Mouse (Mus musculus) liver, embryonic 14.5 days (tissue): Measurements from ENCODE around the gene Ier3. TPM values are rescaled to one million over a fixed set of nuclear protein-coding genes. Genes with fewer than 3 reads are reported as not detected.

Experiments
- ATAC-seq: fragments of 200-750 bp; cut with Nextera tagmentation; 2 replicates; pipeline ENCODE4 v1.8.0; 2017; ENCODE audit warnings: moderate number of reproducible peaks, mild to moderate bottlenecking, moderate library complexity; ENCODE audit not compliant: insufficient read depth
- DNase-seq, 3 experiments: peaks; one replicate each; pipeline ENCODE4 v3.0.0-alpha.2; 2012 to 2013; ENCODE audit warnings: low read depth in 3 of 3, low spot score in 3 of 3
- H3K27ac ChIP-seq: fragments of 300-500 bp; sonication (generic); 2 replicates; pipeline ENCODE4 v1.5.1; 2014; ENCODE audit warnings: moderate library complexity, mild to moderate bottlenecking, control low read depth, inconsistent platforms
- H3K27me3 ChIP-seq: fragments of 300-500 bp; sonication (generic); 2 replicates; pipeline ENCODE4 v1.6.1; 2014; ENCODE audit warnings: mild to moderate bottlenecking, low read length, moderate library complexity; ENCODE audit not compliant: control insufficient read depth, insufficient read depth
- H3K36me3 ChIP-seq: fragments of 300-500 bp; sonication (generic); replicated peaks from 2 replicates; pipeline ENCODE4 v1.6.1; 2014; ENCODE audit warnings: low read depth; ENCODE audit not compliant: control insufficient read depth, insufficient read depth
- H3K4me1 ChIP-seq, 2 experiments: fragments of 200-500 bp in 1 of 2; fragments of 300-500 bp in 1 of 2; sonication (generic) in 1 of 2; replicated peaks; 2 replicates each; pipeline ENCODE4 v1.6.1; 2012 to 2014; ENCODE audit warnings: antibody characterized with exemption in 1 of 2, inconsistent platforms in 1 of 2, low read length in 1 of 2; ENCODE audit not compliant: control insufficient read depth in 2 of 2, insufficient read depth in 2 of 2
- H3K4me2 ChIP-seq: fragments of 300-500 bp; sonication (generic); 2 replicates; pipeline ENCODE4 v1.6.1; 2014; ENCODE audit warnings: low read depth, mild to moderate bottlenecking, control low read depth, moderate library complexity
- H3K4me3 ChIP-seq, 2 experiments: fragments of 200-500 bp in 1 of 2; fragments of 300-500 bp in 1 of 2; sonication (generic) in 1 of 2; 2 replicates each; pipeline ENCODE4 v1.5.1; 2012 to 2014; ENCODE audit warnings: low read depth in 2 of 2, low read length in 2 of 2, mild to moderate bottlenecking in 2 of 2, control low read depth in 1 of 2, inconsistent platforms in 1 of 2, moderate library complexity in 1 of 2; ENCODE audit not compliant: insufficient read depth in 1 of 2
- H3K9ac ChIP-seq: fragments of 300-500 bp; sonication (generic); replicated peaks from 2 replicates; pipeline ENCODE4 v1.6.1; 2014; ENCODE audit warnings: mild to moderate bottlenecking, control low read depth, moderate library complexity
- H3K9me3 ChIP-seq: fragments of 300-500 bp; sonication (generic); 2 replicates; pipeline ENCODE4 v1.6.1; 2016; ENCODE audit warnings: low read length, mixed read lengths; ENCODE audit not compliant: control insufficient read depth
- CTCF ChIP-seq: IDR thresholded peaks from 2 replicates; pipeline ENCODE4 v1.5.1; 2016; ENCODE audit warnings: antibody characterized with exemption, low read depth, control low read depth
- EP300 ChIP-seq: IDR thresholded peaks from 2 replicates; pipeline ENCODE4 v1.6.1; 2016; ENCODE audit warnings: antibody characterized with exemption, low read depth
- WGBS: fragments of 180-500 bp; shearing (Covaris S2); extraction: QIAGEN DNeasy Blood & Tissue Kit; methylation state at CpG from one replicate; pipeline ENCODE4 v1.1.7; 2014; ENCODE audit not compliant: insufficient replicate concordance; 5-methylcytosine and 5-hydroxymethylcytosine counted together
- polyA plus RNA-seq, 2 experiments: library from polyadenylated mRNA; depleted of rRNA in 1 of 2; stranded (reverse) in 1 of 2; unstranded in 1 of 2; fragments of >200 nt; fragmentation: Nextera tagmentation in 1 of 2; extraction: Ambion mirVana in 1 of 2; gene quantifications; 2 replicates each; pipeline versions ENCODE4 v1.2.1 to v1.2.3; 2012 to 2014

Gene Ier3
- polyA plus RNA-seq, 2 experiments = 11.0 to 11.6 TPM

DNA sequence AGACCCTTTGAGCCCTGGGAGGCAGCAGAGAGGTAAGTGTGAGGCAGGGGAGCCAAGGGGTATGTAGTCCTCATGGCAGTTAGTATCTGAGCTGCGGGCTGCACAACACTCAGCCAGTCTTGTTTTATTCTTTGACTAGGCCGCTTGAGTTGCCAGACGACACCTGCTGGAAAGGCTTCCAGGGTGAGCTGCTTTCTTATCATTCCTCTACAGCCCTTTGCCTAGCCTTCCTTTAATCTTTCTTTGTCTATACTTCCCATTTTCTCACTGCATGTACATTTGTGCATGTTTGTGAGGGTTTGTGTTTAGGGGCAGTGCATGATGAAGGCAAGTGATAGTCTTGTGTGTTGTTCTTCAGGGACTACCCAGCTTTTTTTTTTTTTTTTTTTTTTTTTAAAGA lies 29.5 kb downstream of the Ier3 start:
- peak in 1 of 3 experiments; percentile 38 for DNase-seq
- peak overlapping the region; percentile 79 for H3K27ac ChIP-seq
- H3K9me3 ChIP-seq = no peaks in the 10 kb centered on the region
- peaks cover 70% of the 10 kb centered on the region for H3K36me3 ChIP-seq
- no peak overlapping the region for H3K4me3 ChIP-seq
- H3K9ac ChIP-seq = 0 out of 2 replicates have a peak overlapping the region, but pooled peaks have one; percentile 51
- no peaks in the 10 kb centered on the region for H3K27me3 ChIP-seq
- no peak overlapping the region for H3K4me2 ChIP-seq
- WGBS = 14% methylated on average over 3 of the region's 3 CpGs
- H3K4me1 ChIP-seq = peaks cover 8 to 12% of the 10 kb centered on the region in 2 experiments
- peak; percentile 77 for ATAC-seq
- TF ChIP-seq EP300 (peak; percentile 51), CTCF (peak; percentile 33; the same call in 1 of the 2 replicates)

- Histone ChIP-seq H3K4me2 (no peak overlapping the region), H3K27ac (no peak overlapping the region), H3K9ac (no peak overlapping the region), H3K4me3 (no peak overlapping the region), H3K27me3 (peaks cover 5% of the 10 kb centered on the region), H3K4me1 (peaks cover 8 to 9% of the 10 kb centered on the region in 2 experiments), H3K36me3 (peaks cover 16% of the 10 kb centered on the region), H3K9me3 (no peaks in the 10 kb centered on the region)
- 55% methylated on average over 1 of the region's 1 CpGs for WGBS
- no peak for ATAC-seq
- DNase-seq = no peak
- no peak for TF ChIP-seq EP300
- TF ChIP-seq CTCF = no peak
These were observed 37.9 kb downstream of the Ier3 start for GRCm38 (mm10) chr17:35859371-35859770.

DNA sequence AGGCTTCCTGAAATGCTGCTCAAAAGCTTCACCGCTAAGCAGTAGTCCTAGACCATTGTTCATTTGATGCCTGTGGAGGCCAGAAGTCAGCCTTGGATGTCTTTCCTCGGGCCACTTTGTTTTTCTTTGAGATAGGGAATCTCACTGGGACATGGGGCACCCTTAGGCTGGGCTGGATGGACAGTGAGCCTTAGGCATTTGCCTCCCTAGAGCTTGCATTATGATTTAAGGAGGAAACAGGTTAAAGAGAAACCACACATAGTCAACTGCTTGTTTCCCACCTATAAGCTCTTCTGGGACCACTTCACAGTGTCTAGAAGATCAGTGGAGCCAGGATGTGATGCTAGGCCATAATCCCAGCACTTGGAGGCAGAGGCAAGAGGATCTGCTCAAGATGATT lies 38.4 kb downstream of the Ier3 start:
- ATAC-seq = no peak
- peaks cover 9% of the 10 kb centered on the region in 2 experiments for H3K4me1 ChIP-seq
- peaks cover 16% of the 10 kb centered on the region for H3K36me3 ChIP-seq
- H3K4me2 ChIP-seq = no peak overlapping the region
- H3K4me3 ChIP-seq = no peak overlapping the region
- no peak for DNase-seq
- H3K27ac ChIP-seq = no peak overlapping the region
- TF ChIP-seq CTCF = no peak
- no peak for TF ChIP-seq EP300
- peaks cover 9% of the 10 kb centered on the region for H3K27me3 ChIP-seq
- H3K9me3 ChIP-seq = no peaks in the 10 kb centered on the region
- 46% methylated on average over 2 of the region's 2 CpGs for WGBS
- H3K9ac ChIP-seq = no peak overlapping the region

- no peak overlapping the region for H3K27ac ChIP-seq
- ATAC-seq (peak; percentile 46), DNase-seq (no peak)
- no peaks in the 10 kb centered on the region for H3K9me3 ChIP-seq
- TF ChIP-seq CTCF = no peak
- TF ChIP-seq EP300 = no peak
- peaks cover 13 to 17% of the 10 kb centered on the region in 2 experiments for H3K4me1 ChIP-seq
- H3K36me3 ChIP-seq = peaks cover 16% of the 10 kb centered on the region
- 6% methylated on average over 12 of the region's 12 CpGs for WGBS
- H3K9ac ChIP-seq = peak overlapping the region; percentile 85
- peak overlapping the region; percentile 89 for H3K4me2 ChIP-seq
- peaks cover 19% of the 10 kb centered on the region for H3K27me3 ChIP-seq
- peak overlapping the region; percentile 85 to 93 for H3K4me3 ChIP-seq
These were observed 39.3 kb downstream of the Ier3 start for GRCm38 (mm10) chr17:35860831-35861197.

DNA sequence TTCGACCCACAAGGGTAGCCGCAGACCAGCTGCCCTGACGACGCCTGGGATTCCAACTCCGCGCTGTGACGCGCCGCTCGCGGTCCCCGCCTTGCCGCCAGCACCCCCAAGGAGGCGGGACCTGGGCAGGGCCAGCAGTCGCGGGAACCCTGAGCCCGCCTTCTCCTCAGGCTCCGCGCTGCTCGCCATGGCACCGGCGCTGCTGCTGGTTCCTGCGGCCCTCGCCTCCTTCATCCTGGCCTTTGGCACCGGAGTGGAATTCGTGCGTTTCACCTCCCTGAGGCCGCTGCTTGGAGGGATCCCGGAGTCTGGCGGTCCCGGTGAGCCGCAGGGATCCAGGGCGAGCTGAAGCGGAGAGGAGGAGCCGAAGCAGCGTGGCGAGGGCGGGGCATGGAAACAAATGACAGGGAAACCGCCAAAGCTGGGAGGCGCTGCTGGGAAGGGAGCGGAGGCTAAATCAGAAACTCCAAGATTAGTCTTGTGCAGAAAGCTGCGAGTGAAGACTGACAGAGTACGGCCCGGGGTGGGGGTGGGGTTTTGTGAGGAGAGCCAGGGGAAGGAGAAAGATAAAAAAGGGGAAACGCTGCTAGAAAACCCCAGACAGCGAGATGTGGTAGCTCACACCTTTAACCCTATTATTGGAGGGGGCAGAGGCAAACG lies 39.8 kb downstream of the Ier3 start, which contains the start of gene Nrm:
Nrm (plus strand) TSS at position 121 of the 660 bp plus-strand sequence.
- H3K27ac ChIP-seq = peak within 1 kb of the TSS; percentile 60
- H3K9ac ChIP-seq = peak within 1 kb of the TSS; percentile 85
- ATAC-seq (peak; percentile 94), DNase-seq (peak; percentile 75 to 84 (median 76))
- H3K4me1 ChIP-seq = peaks cover 13 to 17% of the 10 kb centered on the region in 2 experiments
- peak within 1 kb of the TSS; percentile 85 to 93 for H3K4me3 ChIP-seq
- H3K36me3 ChIP-seq = peaks cover 16% of the 10 kb centered on the region
- TF ChIP-seq CTCF (peak; percentile 66), EP300 (no peak)
- H3K4me2 ChIP-seq = peak within 1 kb of the TSS; percentile 89
- no peaks in the 10 kb centered on the region for H3K9me3 ChIP-seq
- H3K27me3 ChIP-seq = peaks cover 24% of the 10 kb centered on the region
- WGBS = under 1% methylated on average over 47 of the region's 47 CpGs
